Mouse (Mus musculus): Measurements from ENCODE around the gene Utp11. TPM values are rescaled to one million over a fixed set of nuclear protein-coding genes. Genes with fewer than 3 reads are reported as not detected.

The Utp11 gene
- 38.8 and 42.5 TPM in 2 replicates for polyA plus RNA-seq (2014; fragmentation: Nextera tagmentation; extraction: Ambion mirVana)

DNA sequence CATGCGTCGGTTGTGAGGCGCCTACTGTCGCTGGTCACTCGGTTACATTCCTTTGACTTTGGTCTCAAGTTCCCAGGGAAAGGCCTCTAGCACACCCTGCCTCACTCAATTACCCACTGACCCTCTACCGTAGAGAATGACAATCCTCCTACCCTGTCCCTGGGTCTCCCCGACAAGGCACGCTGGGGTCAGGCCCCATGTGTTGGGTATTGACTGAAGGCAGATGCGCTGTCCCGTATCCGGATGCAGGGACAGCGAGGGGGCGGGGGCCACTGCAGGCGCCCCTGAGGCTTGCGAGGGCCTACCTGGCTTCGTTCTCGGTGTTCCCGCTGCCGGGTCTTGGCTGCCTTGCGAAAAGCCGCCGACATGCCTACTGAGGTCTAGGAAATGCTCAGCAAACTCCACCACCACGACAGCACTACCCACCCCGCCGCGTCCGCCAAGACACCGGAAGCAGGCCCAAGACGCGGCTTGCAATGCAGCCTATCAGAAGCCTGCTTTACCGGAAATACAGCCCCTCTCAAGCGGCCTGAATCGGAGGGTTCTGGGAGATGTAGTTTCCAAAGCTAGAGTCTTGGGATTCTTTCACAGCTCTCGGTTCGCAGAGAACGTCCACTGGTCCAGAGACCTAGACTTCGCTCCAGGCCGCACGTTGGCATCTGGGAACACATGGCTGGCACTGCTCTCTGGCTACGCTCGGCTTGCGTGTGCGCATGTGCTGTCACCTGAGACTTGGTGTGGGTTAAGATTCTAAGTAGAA, at the start of gene Utp11:
TSS of gene Utp11 (minus strand) at position 466 of the 760 bp plus-strand sequence.
- H3K36me3 ChIP-seq (ENCODE audit: control insufficient read depth, insufficient read depth, low read length) = peaks cover 12% of the 10 kb centered on the region; the same call in 1 of the 2 replicates
- no peaks in the 10 kb centered on the region for H3K27me3 ChIP-seq (ENCODE audit: control insufficient read depth, insufficient read depth, low read length)
- ATAC-seq (ENCODE audit: insufficient number of reproducible peaks, insufficient read depth, low FRiP score, low read depth) = peak; percentile 89
- H3K4me3 ChIP-seq (ENCODE audit: control insufficient read depth in 1 of 2, insufficient read depth in 1 of 2, low read depth in 1 of 2, low read length in 2 of 2) = peak within 1 kb of the TSS; percentile 83 to 85
- H3K27ac ChIP-seq (replicated peaks in 1 of 2; ENCODE audit: control insufficient read depth in 1 of 2, insufficient read depth in 1 of 2, low read depth in 2 of 2, low read length in 2 of 2) = peak within 1 kb of the TSS; percentile 28 to 75
- H3K4me2 ChIP-seq (ENCODE audit: low read length) = peak within 1 kb of the TSS; percentile 86
- under 1% methylated on average over 43 of the region's 43 CpGs for WGBS
- peak within 1 kb of the TSS; percentile 93 for H3K9ac ChIP-seq (ENCODE audit: low read length)
- H3K9me3 ChIP-seq (ENCODE audit: control insufficient read depth, low read length) = no peaks in the 10 kb centered on the region
- H3K4me1 ChIP-seq (ENCODE audit: control insufficient read depth in 2 of 2, insufficient read depth in 2 of 2, low read length in 2 of 2) = peaks cover 2 to 18% of the 10 kb centered on the region in 2 experiments; a peak in 3 of 4 replicates

DNA sequence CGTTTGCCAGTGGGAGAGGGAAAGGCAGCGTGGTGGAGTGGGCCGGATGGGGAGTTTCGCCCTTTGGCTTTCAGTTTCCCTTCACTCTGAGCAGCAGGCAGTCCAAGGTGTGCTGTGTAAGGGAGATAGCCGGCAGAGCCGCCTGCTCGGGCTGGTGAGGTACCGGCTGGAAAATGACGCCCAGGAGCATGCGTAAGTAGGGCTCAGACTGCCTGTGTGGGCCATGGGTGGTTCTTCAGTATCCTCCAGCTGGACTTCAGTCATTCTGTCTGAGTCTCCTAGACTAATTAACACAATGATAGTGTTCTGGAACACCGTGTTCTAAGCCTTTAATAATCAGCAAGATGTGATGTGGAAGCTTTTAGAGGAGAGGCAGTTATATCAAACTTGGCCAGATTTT, 49.4 kb upstream of the Utp11 start:
- H3K4me3 ChIP-seq (ENCODE audit: control insufficient read depth in 1 of 2, insufficient read depth in 1 of 2, low read depth in 1 of 2, low read length in 2 of 2) = no peak overlapping the region
- H3K9ac ChIP-seq (ENCODE audit: low read length) = no peak overlapping the region
- no peaks in the 10 kb centered on the region for H3K9me3 ChIP-seq (ENCODE audit: control insufficient read depth, low read length)
- H3K4me1 ChIP-seq (ENCODE audit: control insufficient read depth in 2 of 2, insufficient read depth in 2 of 2, low read length in 2 of 2) = peaks cover 5 to 10% of the 10 kb centered on the region in 2 experiments; a peak in 3 of 4 replicates
- no peak for ATAC-seq (ENCODE audit: insufficient number of reproducible peaks, insufficient read depth, low FRiP score, low read depth)
- H3K27me3 ChIP-seq (ENCODE audit: control insufficient read depth, insufficient read depth, low read length) = no peaks in the 10 kb centered on the region
- H3K4me2 ChIP-seq (ENCODE audit: low read length) = no peak overlapping the region
- no peak overlapping the region for H3K27ac ChIP-seq (replicated peaks in 1 of 2; ENCODE audit: control insufficient read depth in 1 of 2, insufficient read depth in 1 of 2, low read depth in 2 of 2, low read length in 2 of 2)
- 0 out of 2 replicates have a peak, but pooled peaks cover 3% of the 10 kb centered on the region for H3K36me3 ChIP-seq (ENCODE audit: control insufficient read depth, insufficient read depth, low read length)
- WGBS = 77% methylated on average over 11 of the region's 11 CpGs

DNA sequence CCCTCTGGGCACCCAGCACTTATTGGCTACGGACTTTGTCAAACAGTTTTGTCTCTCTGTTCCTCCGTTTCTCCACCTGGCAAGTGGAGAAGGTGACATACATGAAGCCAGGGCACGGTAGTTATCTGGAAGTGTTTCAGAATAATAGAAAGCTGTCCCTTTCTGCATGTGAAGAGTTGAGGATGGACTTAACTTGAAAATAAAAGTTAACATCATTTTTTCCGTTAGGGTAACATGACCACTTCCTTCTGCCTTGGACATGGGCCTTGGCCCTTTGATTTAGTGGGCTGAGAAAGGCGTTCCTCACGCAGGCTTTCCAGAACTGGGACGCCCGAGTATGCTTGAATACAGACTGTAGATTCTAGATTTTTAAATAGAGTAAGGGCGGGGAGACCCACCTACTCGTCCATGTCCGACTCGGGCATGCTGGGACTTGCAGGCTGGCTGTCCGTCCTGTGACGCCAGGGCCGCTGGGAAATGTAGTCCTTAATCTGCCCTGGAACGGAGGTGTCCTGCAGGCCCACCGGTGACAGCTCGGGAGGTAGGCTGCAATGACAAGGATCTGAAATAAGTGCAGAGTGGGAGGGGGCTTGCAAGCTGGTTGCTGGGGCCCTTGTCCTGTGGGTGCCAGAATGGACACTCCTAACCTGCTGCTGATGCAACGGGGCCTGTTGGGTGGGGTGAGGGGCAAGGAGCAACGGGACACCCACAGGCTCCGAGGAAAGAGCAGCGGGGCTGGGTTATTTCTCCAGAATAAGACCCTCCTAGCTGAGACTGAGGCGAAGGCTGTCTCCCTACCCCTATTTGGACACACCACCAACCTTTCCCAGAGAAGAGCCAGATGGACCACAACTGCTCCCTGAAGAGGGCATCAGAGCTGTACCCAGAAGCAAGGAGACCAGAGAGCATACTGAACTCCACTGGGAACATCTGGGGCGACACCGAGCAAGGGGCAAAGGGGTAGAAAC, 48.3 kb upstream of the Utp11 start, which contains the start of gene Inpp5b:
TSS of gene Inpp5b (plus strand) at position 475 of the 968 bp plus-strand sequence.
- H3K9ac ChIP-seq (ENCODE audit: low read length) = peak within 1 kb of the TSS; percentile 77
- H3K36me3 ChIP-seq (ENCODE audit: control insufficient read depth, insufficient read depth, low read length) = 0 out of 2 replicates have a peak, but pooled peaks cover 3% of the 10 kb centered on the region
- peak within 1 kb of the TSS; percentile 68 to 78 for H3K4me3 ChIP-seq (ENCODE audit: control insufficient read depth in 1 of 2, insufficient read depth in 1 of 2, low read depth in 1 of 2, low read length in 2 of 2)
- peak; percentile 74 for ATAC-seq (ENCODE audit: insufficient number of reproducible peaks, insufficient read depth, low FRiP score, low read depth)
- H3K4me1 ChIP-seq (ENCODE audit: control insufficient read depth in 2 of 2, insufficient read depth in 2 of 2, low read length in 2 of 2) = peaks cover 5 to 10% of the 10 kb centered on the region in 2 experiments; a peak in 3 of 4 replicates
- no peaks in the 10 kb centered on the region for H3K27me3 ChIP-seq (ENCODE audit: control insufficient read depth, insufficient read depth, low read length)
- peak within 1 kb of the TSS; percentile 81 for H3K4me2 ChIP-seq (ENCODE audit: low read length)
- H3K9me3 ChIP-seq (ENCODE audit: control insufficient read depth, low read length) = no peaks in the 10 kb centered on the region
- peak within 1 kb of the TSS; percentile 13 to 37; a peak in 3 of 4 replicates for H3K27ac ChIP-seq (replicated peaks in 1 of 2; ENCODE audit: control insufficient read depth in 1 of 2, insufficient read depth in 1 of 2, low read depth in 2 of 2, low read length in 2 of 2)
- 15% methylated on average over 25 of the region's 25 CpGs for WGBS

- Histone ChIP-seq H3K27me3 (ENCODE audit: control insufficient read depth, insufficient read depth, low read length) (no peaks in the 10 kb centered on the region), H3K4me3 (ENCODE audit: control insufficient read depth in 1 of 2, insufficient read depth in 1 of 2, low read depth in 1 of 2, low read length in 2 of 2) (no peak overlapping the region), H3K9ac (ENCODE audit: low read length) (no peak overlapping the region), H3K4me2 (ENCODE audit: low read length) (no peak overlapping the region), H3K36me3 (ENCODE audit: control insufficient read depth, insufficient read depth, low read length) (peaks cover 4% of the 10 kb centered on the region), H3K9me3 (ENCODE audit: control insufficient read depth, low read length) (no peaks in the 10 kb centered on the region), H3K27ac (replicated peaks in 1 of 2; ENCODE audit: control insufficient read depth in 1 of 2, insufficient read depth in 1 of 2, low read depth in 2 of 2, low read length in 2 of 2) (no peak overlapping the region), H3K4me1 (ENCODE audit: control insufficient read depth in 2 of 2, insufficient read depth in 2 of 2, low read length in 2 of 2) (peaks cover 5 to 10% of the 10 kb centered on the region in 2 experiments; a peak in 3 of 4 replicates)
- WGBS = 30% methylated on average over 1 of the region's 1 CpGs
- ATAC-seq (ENCODE audit: insufficient number of reproducible peaks, insufficient read depth, low FRiP score, low read depth) = no peak
Measured at GRCm38 (mm10) chr4:124738783-124739182, 45.4 kb upstream of the Utp11 start.

DNA sequence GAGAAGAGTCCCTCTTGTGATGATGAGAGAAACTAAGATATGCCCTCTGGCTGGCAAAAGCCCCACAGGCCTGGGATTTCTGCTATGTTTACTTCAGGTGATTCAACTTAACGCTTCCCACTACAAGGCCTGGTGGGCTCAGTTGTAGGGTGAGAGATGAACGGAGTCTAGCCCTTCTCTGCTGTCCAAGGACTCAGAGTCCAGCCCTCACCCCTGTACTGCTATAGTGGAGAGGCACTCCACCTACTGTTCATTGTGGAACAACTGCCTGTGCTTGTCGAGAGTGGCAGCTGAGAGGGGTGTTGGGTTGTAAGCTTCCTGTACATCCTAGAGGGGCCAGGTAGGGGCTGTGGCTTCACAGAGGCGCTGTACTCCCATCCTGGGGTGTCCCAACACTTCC, 44.6 kb upstream of the Utp11 start:
- whole genome bisulfite sequencing = 43% methylated on average over 4 of the region's 4 CpGs
- ATAC-seq (ENCODE audit: insufficient number of reproducible peaks, insufficient read depth, low FRiP score, low read depth) = no peak
- no peak overlapping the region for H3K9ac ChIP-seq (ENCODE audit: low read length)

DNA sequence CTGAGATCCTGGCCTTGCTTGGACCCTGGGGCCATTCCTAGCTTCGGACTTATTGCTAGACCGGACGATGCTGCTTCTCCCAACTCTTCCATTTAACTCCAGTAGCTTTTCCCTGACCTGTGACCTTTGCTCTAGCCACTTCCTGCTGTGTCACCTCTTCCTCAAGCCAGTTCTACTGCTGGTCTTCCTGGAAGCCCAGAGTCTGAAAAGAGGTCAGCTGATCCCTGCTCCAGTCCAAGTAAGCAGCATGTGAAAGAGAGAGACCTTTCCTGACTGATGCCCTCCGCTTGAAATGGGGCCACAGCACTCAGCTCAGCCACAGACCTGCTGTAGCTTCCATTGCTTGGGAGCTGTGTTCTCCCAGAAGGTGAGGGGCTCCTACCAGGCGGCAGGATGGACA, 44.1 kb upstream of the Utp11 start:
- peaks cover 17% of the 10 kb centered on the region for H3K36me3 ChIP-seq (ENCODE audit: control insufficient read depth, insufficient read depth, low read length)
- no peak for ATAC-seq (ENCODE audit: insufficient number of reproducible peaks, insufficient read depth, low FRiP score, low read depth)
- no peak overlapping the region for H3K4me2 ChIP-seq (ENCODE audit: low read length)
- H3K27ac ChIP-seq (replicated peaks in 1 of 2; ENCODE audit: control insufficient read depth in 1 of 2, insufficient read depth in 1 of 2, low read depth in 2 of 2, low read length in 2 of 2) = no peak overlapping the region
- 70% methylated on average over 5 of the region's 5 CpGs for WGBS
- no peaks in the 10 kb centered on the region for H3K27me3 ChIP-seq (ENCODE audit: control insufficient read depth, insufficient read depth, low read length)
- H3K4me3 ChIP-seq (ENCODE audit: control insufficient read depth in 1 of 2, insufficient read depth in 1 of 2, low read depth in 1 of 2, low read length in 2 of 2) = no peak overlapping the region
- H3K9me3 ChIP-seq (ENCODE audit: control insufficient read depth, low read length) = no peaks in the 10 kb centered on the region
- no peak overlapping the region for H3K9ac ChIP-seq (ENCODE audit: low read length)
- H3K4me1 ChIP-seq (ENCODE audit: control insufficient read depth in 2 of 2, insufficient read depth in 2 of 2, low read length in 2 of 2) = peaks cover 5 to 10% of the 10 kb centered on the region in 2 experiments; a peak in 3 of 4 replicates

More for the DNA sequence above, 44.6 kb upstream of the Utp11 start:
- peaks cover 12% of the 10 kb centered on the region for H3K36me3 ChIP-seq (ENCODE audit: control insufficient read depth, insufficient read depth, low read length)
- H3K4me1 ChIP-seq (ENCODE audit: control insufficient read depth in 2 of 2, insufficient read depth in 2 of 2, low read length in 2 of 2) = peaks cover 5 to 10% of the 10 kb centered on the region in 2 experiments; a peak in 3 of 4 replicates
- no peak overlapping the region for H3K4me3 ChIP-seq (ENCODE audit: control insufficient read depth in 1 of 2, insufficient read depth in 1 of 2, low read depth in 1 of 2, low read length in 2 of 2)
- H3K27ac ChIP-seq (replicated peaks in 1 of 2; ENCODE audit: control insufficient read depth in 1 of 2, insufficient read depth in 1 of 2, low read depth in 2 of 2, low read length in 2 of 2) = no peak overlapping the region
- no peak overlapping the region for H3K4me2 ChIP-seq (ENCODE audit: low read length)
- H3K27me3 ChIP-seq (ENCODE audit: control insufficient read depth, insufficient read depth, low read length) = no peaks in the 10 kb centered on the region
- no peaks in the 10 kb centered on the region for H3K9me3 ChIP-seq (ENCODE audit: control insufficient read depth, low read length)

DNA sequence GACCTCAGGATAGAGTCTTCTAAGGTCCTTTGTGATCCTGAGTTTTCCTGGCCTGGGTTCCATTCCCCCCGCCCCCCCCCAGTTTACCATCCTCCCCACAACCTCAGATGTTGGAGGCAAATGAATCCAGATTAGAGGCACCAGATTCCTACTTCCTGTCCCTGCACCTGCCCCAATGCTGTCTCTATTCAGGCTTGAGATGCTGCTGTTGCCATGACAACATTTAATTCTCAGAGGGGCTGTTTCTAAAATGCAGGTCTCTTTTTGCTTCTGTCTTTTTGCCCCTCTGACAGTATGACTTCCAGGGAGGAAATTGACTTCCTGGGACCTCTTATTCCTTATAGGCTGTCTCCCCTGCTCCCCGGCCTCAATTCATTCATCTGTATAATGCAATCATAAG, 43.6 kb upstream of the Utp11 start:
- Histone ChIP-seq H3K27me3 (ENCODE audit: control insufficient read depth, insufficient read depth, low read length) (no peaks in the 10 kb centered on the region), H3K9me3 (ENCODE audit: control insufficient read depth, low read length) (no peaks in the 10 kb centered on the region), H3K4me1 (ENCODE audit: control insufficient read depth in 2 of 2, insufficient read depth in 2 of 2, low read length in 2 of 2) (peaks cover under 1 to 4% of the 10 kb centered on the region in 2 experiments; a peak in 3 of 4 replicates), H3K9ac (ENCODE audit: low read length) (no peak overlapping the region), H3K4me2 (ENCODE audit: low read length) (no peak overlapping the region), H3K36me3 (ENCODE audit: control insufficient read depth, insufficient read depth, low read length) (peaks cover 23% of the 10 kb centered on the region), H3K27ac (replicated peaks in 1 of 2; ENCODE audit: control insufficient read depth in 1 of 2, insufficient read depth in 1 of 2, low read depth in 2 of 2, low read length in 2 of 2) (no peak overlapping the region), H3K4me3 (ENCODE audit: control insufficient read depth in 1 of 2, insufficient read depth in 1 of 2, low read depth in 1 of 2, low read length in 2 of 2) (no peak overlapping the region)
- no peak for ATAC-seq (ENCODE audit: insufficient number of reproducible peaks, insufficient read depth, low FRiP score, low read depth)
- 80% methylated on average over 2 of the region's 2 CpGs for WGBS

Measured in heart, embryonic 14.5 days (tissue).